Mouse (Mus musculus) erythroblast, adult 5-6 weeks (primary cell): ENCODE data around the gene Prl. TPM values are rescaled to one million over a fixed set of nuclear protein-coding genes. Genes with fewer than 3 reads are reported as not detected.
"Not testable (repeated sequence)": the region's sequence is repeated elsewhere in the genome, so short reads cannot be mapped to it uniquely, and the experiment has no call there.

Experiments
- ATAC-seq: replicated peaks from 2 replicates; pipeline ENCODE4 v1.8.0; 2016; ENCODE audit warnings: moderate number of reproducible peaks, mild to moderate bottlenecking, moderate TSS enrichment, inconsistent platforms; ENCODE audit not compliant: poor library complexity, low FRiP score, severe bottlenecking
- total RNA-seq, 2 experiments: library from RNA; stranded (forward) in 1 of 2; stranded (reverse) in 1 of 2; fragments of 150-400 nt in 1 of 2; fragments of 200-764, 138-1000 nt in 1 of 2; gene quantifications; 2 replicates each; pipeline versions ENCODE4 v1.2.3 to v1.2.4; 2015 to 2017; ENCODE audit warnings: low replicate concordance in 2 of 2

The Prl gene
- total RNA-seq (2015; ENCODE audit: low replicate concordance) = not detected in 2 replicates
- total RNA-seq (2017; ENCODE audit: low replicate concordance) = not detected in 2 replicates

- no peak for ATAC-seq
Measured at GRCm38 (mm10) chr13:27057270-27057669, at the start of gene Prl. TSS of gene Prl (plus strand) at chr13:27057570.

DNA sequence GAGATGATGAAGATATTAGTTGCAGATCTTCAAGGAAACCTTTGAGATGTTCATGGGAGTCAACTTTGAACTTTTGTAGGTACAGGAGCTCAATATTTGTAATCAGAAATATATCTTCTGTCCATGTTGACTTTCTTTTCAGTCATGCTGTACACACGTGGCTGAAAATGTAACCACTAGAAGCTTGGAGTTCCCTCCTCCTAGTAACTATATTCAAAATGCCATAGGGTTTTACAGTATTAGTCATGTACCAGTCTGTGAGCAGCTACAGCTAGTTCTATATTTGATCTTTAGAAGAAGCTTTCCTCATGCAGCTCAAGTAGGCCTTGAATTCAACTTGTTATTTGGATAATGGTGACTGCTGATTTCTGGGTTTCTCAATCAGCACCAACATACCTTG, 30.8 kb upstream of the Prl start:
- no peak for ATAC-seq

- no peak for ATAC-seq
Measured at GRCm38 (mm10) chr13:27027376-27027775, 30.0 kb upstream of the Prl start.

DNA sequence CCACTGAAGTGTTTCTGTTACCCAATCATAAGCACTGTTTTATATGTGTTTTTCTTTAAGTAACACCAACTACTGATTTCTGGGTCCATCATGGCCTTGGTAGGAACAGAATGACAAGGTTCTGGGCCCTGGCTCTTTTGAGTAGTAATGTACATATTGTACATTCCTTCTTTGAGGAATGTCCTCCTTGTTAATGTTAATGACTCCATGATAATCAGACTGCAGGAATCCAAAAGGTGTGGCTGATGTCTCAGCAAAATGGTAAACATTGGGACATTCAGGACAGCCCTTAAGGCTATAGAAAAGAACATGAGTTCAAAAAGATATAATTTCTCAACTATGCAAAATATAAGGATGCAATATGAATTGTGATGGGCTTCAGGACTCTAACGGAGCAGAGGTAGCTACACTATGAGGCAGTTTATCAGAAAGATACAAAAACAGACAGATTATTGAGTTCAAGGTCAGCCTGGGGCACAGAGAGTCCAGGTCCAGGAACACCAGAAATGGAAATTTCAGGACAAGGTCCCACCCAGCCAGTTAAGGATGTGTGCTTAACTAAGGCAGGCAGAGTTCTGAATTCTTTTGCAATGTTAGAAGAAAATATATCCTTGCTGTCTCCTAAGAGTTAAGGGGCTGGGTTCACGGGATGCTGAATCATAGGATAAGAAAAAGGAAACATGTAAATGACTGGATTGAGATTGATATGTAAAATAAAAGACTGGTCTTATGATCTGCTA, 28.7 kb upstream of the Prl start:
- ATAC-seq = no peak

DNA sequence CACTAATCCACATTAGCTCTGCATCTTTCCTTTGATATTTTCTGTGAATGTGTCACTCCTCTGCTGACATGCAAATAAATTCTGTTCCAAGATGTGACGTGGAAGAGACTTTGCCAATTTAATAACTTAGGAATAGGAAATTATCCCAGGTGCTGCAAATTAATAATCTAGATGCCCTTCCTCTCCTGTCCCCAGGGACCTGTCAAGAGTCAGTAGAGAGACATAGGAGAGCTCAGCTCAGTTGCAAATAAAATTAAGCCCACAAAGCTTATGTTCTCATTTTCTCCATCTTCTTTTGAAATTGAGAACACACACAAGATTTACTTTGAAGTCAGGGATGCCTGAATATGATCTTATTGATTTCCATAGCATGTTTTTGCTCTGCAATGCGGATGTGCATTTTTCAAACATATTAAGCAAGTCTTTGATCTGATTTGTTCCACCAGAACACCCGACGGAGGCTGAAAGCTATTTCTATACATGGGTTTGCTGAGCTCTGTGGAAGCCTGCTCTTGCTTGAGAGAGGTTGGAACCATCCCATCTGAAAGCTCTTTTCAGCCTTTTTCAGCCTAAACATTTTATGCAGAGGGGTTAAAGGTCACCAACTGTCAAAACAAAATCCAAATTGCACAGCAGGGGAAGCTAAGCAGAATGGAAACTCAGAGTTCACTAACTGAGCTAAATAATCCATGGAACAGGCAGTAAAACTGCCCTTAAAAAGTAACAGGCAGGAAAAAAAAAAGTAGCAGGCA, 26.1 kb upstream of the Prl start:
- ATAC-seq = no peak

DNA sequence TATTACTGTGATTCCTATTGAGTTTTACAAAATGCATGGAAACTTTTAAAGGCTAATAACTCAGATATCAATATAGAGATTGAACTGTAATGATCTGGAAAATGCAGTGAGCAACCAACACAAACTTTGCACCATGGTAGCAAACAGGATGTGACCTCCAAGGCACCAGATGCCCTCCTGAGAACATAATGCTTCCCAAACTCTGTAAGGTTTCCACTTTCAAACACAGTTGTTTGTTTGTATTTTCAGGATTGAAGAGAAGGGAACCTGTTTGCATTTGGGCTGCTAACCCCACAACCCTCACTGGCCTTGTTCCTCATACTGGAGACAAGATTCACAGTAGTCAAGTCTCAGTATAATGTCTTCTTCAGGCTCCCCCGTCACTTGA, 25.5 kb upstream of the Prl start:
- no peak for ATAC-seq

DNA sequence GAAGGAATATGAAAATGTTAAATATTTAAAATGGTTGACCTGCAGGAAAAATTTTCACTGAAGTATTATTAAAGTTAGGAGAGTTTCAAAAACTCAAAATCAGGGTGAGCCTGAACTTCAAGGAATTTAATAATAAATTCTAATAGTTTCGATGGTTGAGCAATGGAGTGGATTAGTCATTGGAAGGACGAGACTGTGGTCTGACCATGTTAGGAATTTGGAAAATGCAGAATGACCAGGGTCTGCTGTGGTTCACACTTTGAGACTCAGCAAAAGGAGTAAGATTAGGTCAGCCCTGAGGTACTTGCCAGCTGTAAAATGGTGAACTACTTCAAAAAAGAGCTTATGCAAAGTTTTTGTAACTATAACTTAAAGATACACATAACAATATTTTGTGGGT, 24.4 kb upstream of the Prl start:
- no peak for ATAC-seq

GRCm38 (mm10) chr13:27042185-27042584, 15.2 kb upstream of the Prl start:
- no peak for ATAC-seq

GRCm38 (mm10) chr13:27043326-27043725, 14.0 kb upstream of the Prl start:
- ATAC-seq = no peak

- no peak for ATAC-seq
Measured at GRCm38 (mm10) chr13:27059177-27059576, 1.8 kb downstream of the Prl start.

DNA sequence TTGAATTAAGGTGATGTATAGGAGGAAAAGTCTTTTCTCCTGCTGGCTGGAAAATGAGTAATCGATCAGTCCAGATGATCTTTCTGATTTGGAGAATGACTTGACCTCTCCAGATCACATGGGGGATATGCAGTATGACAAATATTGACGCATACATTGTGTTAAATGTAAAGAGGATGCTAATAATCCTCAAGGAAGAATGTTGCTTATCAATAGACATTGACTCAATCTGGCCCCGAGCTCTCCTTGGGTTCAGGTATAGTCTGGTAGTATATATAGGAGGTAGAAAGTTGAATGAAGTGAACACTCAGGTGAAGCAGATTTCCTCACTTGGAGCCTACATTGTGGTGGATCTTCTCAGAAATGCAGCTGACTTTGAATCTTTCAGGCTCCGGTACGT, 36.5 kb downstream of the Prl start, which contains the start of gene Prl3d1:
Prl3d1 (plus strand) TSS at position 301 of the 400 bp plus-strand sequence.
- not testable (repeated sequence) for ATAC-seq

Other genes starting within 250 kb of the Prl start
- gene Prl3d1, start 36.6 kb downstream of the Prl start, total RNA-seq (2015; ENCODE audit: low replicate concordance) = not detected in 2 replicates
- not detected in 2 replicates for gene Prl3d1, start 36.6 kb downstream of the Prl start, total RNA-seq (2017; ENCODE audit: low replicate concordance)
- not detected in 2 replicates for gene Prl3d2, start 64.1 kb downstream of the Prl start, total RNA-seq (2015; ENCODE audit: low replicate concordance)
- gene Prl3d2, start 64.1 kb downstream of the Prl start, total RNA-seq (2017; ENCODE audit: low replicate concordance) = not detected in 2 replicates
- gene Prl3d3, start 99.2 kb downstream of the Prl start, total RNA-seq (2015; ENCODE audit: low replicate concordance) = not detected in 2 replicates
- gene Prl3d3, start 99.2 kb downstream of the Prl start, total RNA-seq (2017; ENCODE audit: low replicate concordance) = not detected in 2 replicates
- not detected in 2 replicates for gene Prl3c1, start 139.1 kb downstream of the Prl start, total RNA-seq (2015; ENCODE audit: low replicate concordance)
- gene Prl3c1, start 139.1 kb downstream of the Prl start, total RNA-seq (2017; ENCODE audit: low replicate concordance) = not detected in 2 replicates
- not detected in 2 replicates for gene Prl3b1, start 184.3 kb downstream of the Prl start, total RNA-seq (2015; ENCODE audit: low replicate concordance)
- gene Prl3b1, start 184.3 kb downstream of the Prl start, total RNA-seq (2017; ENCODE audit: low replicate concordance) = not detected in 2 replicates
- not detected in 2 replicates for gene Prl3a1, start 201.9 kb downstream of the Prl start, total RNA-seq (2015; ENCODE audit: low replicate concordance)
- gene Prl3a1, start 201.9 kb downstream of the Prl start, total RNA-seq (2017; ENCODE audit: low replicate concordance) = not detected in 2 replicates